Mouse (Mus musculus): ENCODE measurements around the gene Vps29.

The Vps29 gene

GRCm38 (mm10) chr5:122399871-122400270 is 45.7 kb downstream of the Vps29 start:
- no peak for DNase-seq (ENCODE audit: low read depth, low spot score)

GRCm38 (mm10) chr5:122400628-122401302 is 46.6 kb downstream of the Vps29 start:
- DNase-seq (ENCODE audit: low read depth, low spot score) = no peak

GRCm38 (mm10) chr5:122401303-122401640 is 47.1 kb downstream of the Vps29 start:
- no peak for DNase-seq (ENCODE audit: low read depth, low spot score)

GRCm38 (mm10) chr5:122402160-122402559 is 48.0 kb downstream of the Vps29 start:
- DNase-seq (ENCODE audit: low read depth, low spot score) = no peak

- no peak for DNase-seq (ENCODE audit: low read depth, low spot score)
Measured at GRCm38 (mm10) chr5:122402772-122403171, 48.6 kb downstream of the Vps29 start.

- DNase-seq (ENCODE audit: low read depth, low spot score) = no peak
Measured at GRCm38 (mm10) chr5:122403362-122403761, 49.2 kb downstream of the Vps29 start.

- DNase-seq (ENCODE audit: low read depth, low spot score) = no peak
Measured at GRCm38 (mm10) chr5:122405537-122405936, 51.4 kb downstream of the Vps29 start.

- DNase-seq (ENCODE audit: low read depth, low spot score) = no peak
Measured at GRCm38 (mm10) chr5:122409692-122410645, 55.8 kb downstream of the Vps29 start.

GRCm38 (mm10) chr5:122411892-122412291 is 57.7 kb downstream of the Vps29 start:
- DNase-seq (ENCODE audit: low read depth, low spot score) = no peak

GRCm38 (mm10) chr5:122412826-122413225 is 58.7 kb downstream of the Vps29 start:
- DNase-seq (ENCODE audit: low read depth, low spot score) = no peak

- no peak for DNase-seq (ENCODE audit: low read depth, low spot score)
Measured at GRCm38 (mm10) chr5:122414351-122414750, 60.2 kb downstream of the Vps29 start.

Data from WW6 (cell line).